Mouse (Mus musculus): ENCODE results near the gene Rbm20.

The Rbm20 gene

GRCm38 (mm10) chr19:53671432-53671831 lies 5.7 kb upstream of the Rbm20 start:
- DNase-seq = no peak

- no peak for DNase-seq
Observed at GRCm38 (mm10) chr19:53674131-53674925, 2.8 kb upstream of the Rbm20 start.

- no peak for DNase-seq
Observed at GRCm38 (mm10) chr19:53676228-53676627, 878 bp upstream of the Rbm20 start.

- no peak for DNase-seq
Observed at GRCm38 (mm10) chr19:53679194-53679593, 2.1 kb downstream of the Rbm20 start.

- no peak for DNase-seq
Observed at GRCm38 (mm10) chr19:53679981-53680380, 2.9 kb downstream of the Rbm20 start.

- DNase-seq = no peak
Observed at GRCm38 (mm10) chr19:53682427-53682826, 5.3 kb downstream of the Rbm20 start.

- no peak for DNase-seq
Observed at GRCm38 (mm10) chr19:53687592-53687991, 10.5 kb downstream of the Rbm20 start.

- no peak for DNase-seq
Observed at GRCm38 (mm10) chr19:53690816-53691215, 13.7 kb downstream of the Rbm20 start.

GRCm38 (mm10) chr19:53694020-53694419 lies 16.9 kb downstream of the Rbm20 start:
- DNase-seq = no peak

- DNase-seq = no peak
Observed at GRCm38 (mm10) chr19:53696079-53696478, 19.0 kb downstream of the Rbm20 start.

- DNase-seq = no peak
Observed at GRCm38 (mm10) chr19:53696655-53697054, 19.5 kb downstream of the Rbm20 start.

GRCm38 (mm10) chr19:53697376-53698126 lies 20.4 kb downstream of the Rbm20 start:
- no peak for DNase-seq

GRCm38 (mm10) chr19:53699671-53700070 lies 22.6 kb downstream of the Rbm20 start:
- no peak for DNase-seq

- no peak for DNase-seq
Observed at GRCm38 (mm10) chr19:53701434-53701833, 24.3 kb downstream of the Rbm20 start.

- peak; percentile 76 for DNase-seq
Observed at GRCm38 (mm10) chr19:53704895-53705823, 28.1 kb downstream of the Rbm20 start.

GRCm38 (mm10) chr19:53708401-53708800 lies 31.3 kb downstream of the Rbm20 start:
- DNase-seq = peak; percentile 50

GRCm38 (mm10) chr19:53710861-53711260 lies 33.8 kb downstream of the Rbm20 start:
- no peak for DNase-seq

GRCm38 (mm10) chr19:53711261-53711890 lies 34.3 kb downstream of the Rbm20 start:
- peak; percentile 24 for DNase-seq

- DNase-seq = peak; percentile 16
Observed at GRCm38 (mm10) chr19:53712297-53713025, 35.4 kb downstream of the Rbm20 start.

- no peak for DNase-seq
Observed at GRCm38 (mm10) chr19:53713364-53713763, 36.3 kb downstream of the Rbm20 start.

- DNase-seq = no peak
Observed at GRCm38 (mm10) chr19:53716469-53716868, 39.4 kb downstream of the Rbm20 start.

- no peak for DNase-seq
Observed at GRCm38 (mm10) chr19:53717364-53717763, 40.3 kb downstream of the Rbm20 start.
